In the genomic region with DNA sequence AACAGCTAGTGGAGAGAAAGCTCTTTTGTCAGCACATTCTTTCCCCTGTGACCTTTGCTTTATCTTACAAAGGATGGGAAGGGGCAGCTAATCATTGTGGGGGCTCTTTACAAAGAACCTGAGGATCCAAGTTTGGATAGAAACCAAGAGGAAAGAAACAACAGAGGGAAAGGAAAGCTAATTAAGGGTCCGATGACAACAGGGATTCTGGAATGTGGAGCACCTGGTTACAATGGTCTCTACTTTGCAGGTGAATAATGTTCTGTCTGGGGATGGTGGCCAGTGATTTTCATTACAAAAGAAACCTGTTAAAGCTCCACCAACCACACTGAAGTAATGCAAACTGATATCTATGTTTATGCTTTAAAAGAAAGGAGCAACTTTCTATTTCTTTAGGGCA, we compare ENCODE assay signal across 29 mouse cellular contexts. TPM values are rescaled to one million over a fixed set of nuclear protein-coding genes. Genes with fewer than 3 reads are reported as not detected.
"Had no signal": no experiment of that assay in that cellular context is flagged by ENCODE, and none has a peak within 500 bp of the region (broad histone marks: within the 10 kb centered on the region; RNA-seq: fewer than 3 reads in every experiment).

No protein-coding gene starts in this region.

- H3K27me3 ChIP-seq: megakaryocyte, embryonic 14.5 days; midbrain, embryonic 13.5 days; midbrain, embryonic 15.5 days; neural tube, embryonic 13.5 days; neural tube, embryonic 15.5 days had no signal

- H3K36me3 ChIP-seq: midbrain, embryonic 13.5 days; midbrain, embryonic 15.5 days; neural tube, embryonic 13.5 days; neural tube, embryonic 15.5 days had no signal

- DNase-seq: lung, adult 18-20 months; lung, embryonic 14.5 days; lung, postnatal 10 days; lung, postnatal 36 days; retina, postnatal 1 day; right cerebral cortex, adult 18-20 months; right cerebral cortex, postnatal 25 days; right cerebral cortex, postnatal 4 days; spleen, adult 18-20 months; thymus, adult 18-20 months; thymus, postnatal 14 days; thymus, postnatal 4 days had no signal

- H3K4me3 ChIP-seq: megakaryocyte, embryonic 14.5 days; midbrain, embryonic 13.5 days; midbrain, embryonic 15.5 days; myocyte; neural tube, embryonic 13.5 days; neural tube, embryonic 15.5 days had no signal

- H3K27ac ChIP-seq: macrophage; midbrain, embryonic 13.5 days; midbrain, embryonic 15.5 days; neural tube, embryonic 13.5 days; neural tube, embryonic 15.5 days had no signal

- H3K4me1 ChIP-seq: megakaryocyte, embryonic 14.5 days; midbrain, embryonic 13.5 days; midbrain, embryonic 15.5 days; neural tube, embryonic 15.5 days had no signal

RNA-seq across cellular contexts. Expression of a gene that starts 8.6 kb away (rescaled TPM):
- total RNA-seq: megakaryocyte progenitor cell, adult 5-6 weeks had no signal
- polyA plus RNA-seq: liver, embryonic 16.5 days; lung, embryonic 14.5 days; lung, embryonic 16.5 days; macrophage; midbrain, embryonic 11.5 days; midbrain, embryonic 13.5 days; midbrain, embryonic 15.5 days; myocyte; neural tube, embryonic 11.5 days; neural tube, embryonic 13.5 days; neural tube, embryonic 15.5 days; small intestine, adult 2 months; stomach, embryonic 14.5 days; stomach, embryonic 16.5 days; thymus, postnatal 0 days; urinary bladder, adult 2 months had no signal

RNA-seq across cellular contexts. Expression of a gene that starts 12.3 kb away (rescaled TPM):
- total RNA-seq: megakaryocyte progenitor cell, adult 5-6 weeks had no signal
- polyA plus RNA-seq: liver, embryonic 16.5 days; lung, embryonic 14.5 days; lung, embryonic 16.5 days; macrophage; midbrain, embryonic 11.5 days; midbrain, embryonic 13.5 days; midbrain, embryonic 15.5 days; myocyte; neural tube, embryonic 11.5 days; neural tube, embryonic 13.5 days; neural tube, embryonic 15.5 days; small intestine, adult 2 months; stomach, embryonic 14.5 days; stomach, embryonic 16.5 days; thymus, postnatal 0 days; urinary bladder, adult 2 months had no signal

RNA-seq across cellular contexts. Expression of a gene that starts 31.4 kb away (rescaled TPM):
- total RNA-seq: megakaryocyte progenitor cell, adult 5-6 weeks had no signal
- polyA plus RNA-seq: liver, embryonic 16.5 days; lung, embryonic 14.5 days; lung, embryonic 16.5 days; macrophage; midbrain, embryonic 11.5 days; midbrain, embryonic 13.5 days; midbrain, embryonic 15.5 days; myocyte; neural tube, embryonic 11.5 days; neural tube, embryonic 13.5 days; neural tube, embryonic 15.5 days; small intestine, adult 2 months; stomach, embryonic 14.5 days; stomach, embryonic 16.5 days; thymus, postnatal 0 days; urinary bladder, adult 2 months had no signal

RNA-seq across cellular contexts. Expression of a gene that starts 38.6 kb away (rescaled TPM):
- total RNA-seq: megakaryocyte progenitor cell, adult 5-6 weeks had no signal
- polyA plus RNA-seq: lung, embryonic 14.5 days; lung, embryonic 16.5 days; macrophage; midbrain, embryonic 11.5 days; midbrain, embryonic 13.5 days; midbrain, embryonic 15.5 days; myocyte; neural tube, embryonic 11.5 days; neural tube, embryonic 13.5 days; neural tube, embryonic 15.5 days; small intestine, adult 2 months; stomach, embryonic 14.5 days; stomach, embryonic 16.5 days; thymus, postnatal 0 days; urinary bladder, adult 2 months had no signal

RNA-seq across cellular contexts. Expression of a gene that starts 48.6 kb away (rescaled TPM):
- total RNA-seq: megakaryocyte progenitor cell, adult 5-6 weeks had no signal
- polyA plus RNA-seq: liver, embryonic 16.5 days; lung, embryonic 14.5 days; lung, embryonic 16.5 days; macrophage; midbrain, embryonic 11.5 days; midbrain, embryonic 13.5 days; midbrain, embryonic 15.5 days; myocyte; neural tube, embryonic 11.5 days; neural tube, embryonic 13.5 days; neural tube, embryonic 15.5 days; small intestine, adult 2 months; stomach, embryonic 14.5 days; stomach, embryonic 16.5 days; thymus, postnatal 0 days; urinary bladder, adult 2 months had no signal
